Mouse (Mus musculus) myocyte (in vitro differentiated cells): Measurements from ENCODE around the gene Itih5. TPM values are rescaled to one million over a fixed set of nuclear protein-coding genes. Genes with fewer than 3 reads are reported as not detected.

Source experiments
- H3K27me3 ChIP-seq: one replicate; pipeline ENCODE4 v1.6.1; 2011; ENCODE audit not compliant: control insufficient read depth, insufficient read depth, insufficient read length
- H3K36me3 ChIP-seq: one replicate; pipeline ENCODE4 v1.6.1; 2011; ENCODE audit not compliant: control insufficient read depth, insufficient read depth
- H3K4me2 ChIP-seq: one replicate; pipeline ENCODE4 v1.6.1; 2011; ENCODE audit warnings: low read depth, control low read depth
- H3K4me3 ChIP-seq: one replicate; pipeline ENCODE4 v1.5.1; 2011; ENCODE audit warnings: mild to moderate bottlenecking, control low read depth, moderate library complexity
- H3K79me2 ChIP-seq: one replicate; pipeline ENCODE4 v1.6.1; 2011; ENCODE audit not compliant: control insufficient read depth, insufficient read depth
- H3ac ChIP-seq: one replicate; pipeline ENCODE4 v1.6.1; 2011; ENCODE audit not compliant: control insufficient read depth, insufficient read length
- CEBPB ChIP-seq: IDR thresholded peaks from 2 replicates; pipeline ENCODE4 v1.6.1; 2011; ENCODE audit warnings: mild to moderate bottlenecking, moderate library complexity; ENCODE audit not compliant: poor library complexity, insufficient read depth, severe bottlenecking
- E2F4 ChIP-seq: IDR thresholded peaks from one replicate; pipeline ENCODE4 v1.6.1; 2011; ENCODE audit warnings: mild to moderate bottlenecking, control low read depth, moderate library complexity; ENCODE audit not compliant: insufficient read depth
- MAX ChIP-seq: IDR thresholded peaks from one replicate; pipeline ENCODE4 v1.6.1; 2011; ENCODE audit warnings: low read depth, mild to moderate bottlenecking, control low read depth
- MYOD1 ChIP-seq, 3 experiments: IDR thresholded peaks; one replicate each; pipeline ENCODE4 v1.6.1; 2011; ENCODE audit warnings: control low read depth in 2 of 3, low read depth in 2 of 3, mild to moderate bottlenecking in 2 of 3, moderate library complexity in 1 of 3; ENCODE audit not compliant: insufficient read length in 2 of 3, control insufficient read depth in 1 of 3
- MYOG ChIP-seq, 3 experiments: IDR thresholded peaks; one replicate each; pipeline ENCODE4 v1.6.1; 2011; ENCODE audit warnings: control low read depth in 2 of 3, low read depth in 2 of 3, mild to moderate bottlenecking in 2 of 3; ENCODE audit not compliant: insufficient read length in 2 of 3, control insufficient read depth in 1 of 3, insufficient read depth in 1 of 3
- POLR2A ChIP-seq: IDR thresholded peaks from one replicate; pipeline ENCODE4 v1.6.1; 2011; ENCODE audit warnings: low read depth, mild to moderate bottlenecking, control low read depth, moderate library complexity; ENCODE audit not compliant: insufficient read length
- POLR2AphosphoS2 ChIP-seq: IDR thresholded peaks from one replicate; pipeline ENCODE4 v1.6.1; 2011; ENCODE audit warnings: low read depth, control low read depth; ENCODE audit not compliant: insufficient read length
- REST ChIP-seq: IDR thresholded peaks from one replicate; pipeline ENCODE4 v1.6.1; 2011; ENCODE audit warnings: mild to moderate bottlenecking, control low read depth, moderate library complexity; ENCODE audit not compliant: insufficient read depth, insufficient read length
- SRF ChIP-seq: IDR thresholded peaks from one replicate; pipeline ENCODE4 v1.6.1; 2011; ENCODE audit warnings: low read depth; ENCODE audit not compliant: control insufficient read depth, insufficient read length
- TCF12 ChIP-seq: IDR thresholded peaks from one replicate; pipeline ENCODE4 v1.6.1; 2011; ENCODE audit warnings: mild to moderate bottlenecking, control low read depth; ENCODE audit not compliant: poor library complexity, insufficient read depth, severe bottlenecking
- TCF3 ChIP-seq: IDR thresholded peaks from one replicate; pipeline ENCODE4 v1.6.1; 2011; ENCODE audit warnings: low read depth, control low read depth; ENCODE audit not compliant: insufficient read length
- USF1 ChIP-seq: IDR thresholded peaks from one replicate; pipeline ENCODE4 v1.6.1; 2011; ENCODE audit warnings: low read depth, mild to moderate bottlenecking, control low read depth, moderate library complexity
- polyA plus RNA-seq: library from polyadenylated mRNA; unstranded; fragments of >200 nt; fragmentation: generic; extraction: Trizol; gene quantifications from one replicate; pipeline ENCODE4 v1.2.1, GENCODE M21; 2012; ENCODE audit warnings: missing spikeins

Gene Itih5
- polyA plus RNA-seq, 1 experiment = not detected

GRCm38 (mm10) chr2:10258312-10258711 is 104.9 kb downstream of the Itih5 start:
- no peak overlapping the region for H3ac ChIP-seq
- no peaks in the 10 kb centered on the region for H3K27me3 ChIP-seq
- no peaks in the 10 kb centered on the region for H3K36me3 ChIP-seq
- no peak for TF ChIP-seq MYOG (IDR thresholded peaks at IDR 0.05; ENCODE audit: control insufficient read depth in 1 of 3, insufficient read depth in 1 of 3, insufficient read length in 2 of 3, low read depth in 2 of 3)
- no peak overlapping the region for H3K4me3 ChIP-seq
- no peaks in the 10 kb centered on the region for H3K79me2 ChIP-seq
- no peak overlapping the region for H3K4me2 ChIP-seq

- Histone ChIP-seq H3K36me3 (no peaks in the 10 kb centered on the region), H3K27me3 (no peaks in the 10 kb centered on the region), H3K79me2 (no peaks in the 10 kb centered on the region), H3ac (no peak overlapping the region), H3K4me3 (no peak overlapping the region), H3K4me2 (no peak overlapping the region)
- TF ChIP-seq POLR2AphosphoS2 (no peak), MAX (no peak), REST (no peak)
These were observed 106.7 kb downstream of the Itih5 start for GRCm38 (mm10) chr2:10260109-10260508.

- H3K4me3 ChIP-seq = no peak overlapping the region
- H3K4me2 ChIP-seq = no peak overlapping the region
- no peaks in the 10 kb centered on the region for H3K79me2 ChIP-seq
- H3ac ChIP-seq = no peak overlapping the region
- no peak for TF ChIP-seq CEBPB
- no peak for TF ChIP-seq E2F4
- TF ChIP-seq USF1 = no peak
- no peaks in the 10 kb centered on the region for H3K36me3 ChIP-seq
- H3K27me3 ChIP-seq = no peaks in the 10 kb centered on the region
These were observed 108.0 kb downstream of the Itih5 start for GRCm38 (mm10) chr2:10261337-10261736.

DNA sequence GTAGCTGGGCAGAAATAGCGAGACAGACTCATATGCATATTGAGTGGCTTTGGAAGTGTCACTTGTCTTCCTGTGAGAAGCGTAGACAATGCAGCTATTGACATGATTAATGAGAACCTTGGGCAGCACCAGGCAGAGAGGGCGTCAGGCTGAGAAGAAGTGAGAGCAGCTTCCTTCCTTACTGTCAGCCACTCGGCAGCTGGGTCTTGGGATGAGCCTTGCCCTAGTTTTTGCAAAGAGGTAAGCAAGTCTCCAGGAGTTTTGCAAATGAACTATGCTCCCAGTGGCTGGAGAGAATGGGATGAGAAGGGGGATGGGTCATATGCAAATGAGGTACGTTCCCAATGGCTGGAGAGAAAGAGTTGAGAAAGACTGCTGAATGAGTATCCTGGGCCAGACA is 109.4 kb downstream of the Itih5 start:
- Histone ChIP-seq H3K27me3 (no peaks in the 10 kb centered on the region), H3ac (no peak overlapping the region), H3K4me2 (no peak overlapping the region), H3K36me3 (no peaks in the 10 kb centered on the region), H3K4me3 (no peak overlapping the region), H3K79me2 (no peaks in the 10 kb centered on the region)
- no peak for TF ChIP-seq TCF12
- TF ChIP-seq E2F4 = no peak
- no peak for TF ChIP-seq MYOD1 (IDR thresholded peaks at IDR 0.05; ENCODE audit: control insufficient read depth in 1 of 3, insufficient read length in 2 of 3, low read depth in 2 of 3)
- no peak for TF ChIP-seq REST
- TF ChIP-seq USF1 = no peak
- TF ChIP-seq TCF3 = no peak
- no peak for TF ChIP-seq MYOG (IDR thresholded peaks at IDR 0.05; ENCODE audit: control insufficient read depth in 1 of 3, insufficient read depth in 1 of 3, insufficient read length in 2 of 3, low read depth in 2 of 3)
- TF ChIP-seq SRF = no peak
- TF ChIP-seq POLR2A = no peak
- no peak for TF ChIP-seq MAX
- TF ChIP-seq CEBPB = no peak
- TF ChIP-seq POLR2AphosphoS2 = no peak

GRCm38 (mm10) chr2:10263909-10264489 is 110.6 kb downstream of the Itih5 start:
- no peak overlapping the region for H3K4me2 ChIP-seq
- no peaks in the 10 kb centered on the region for H3K36me3 ChIP-seq
- no peak overlapping the region for H3ac ChIP-seq
- no peaks in the 10 kb centered on the region for H3K27me3 ChIP-seq
- no peak overlapping the region for H3K4me3 ChIP-seq
- H3K79me2 ChIP-seq = no peaks in the 10 kb centered on the region
- TF ChIP-seq TCF3 = no peak
- no peak for TF ChIP-seq POLR2AphosphoS2
- TF ChIP-seq MYOD1 (IDR thresholded peaks at IDR 0.05; ENCODE audit: control insufficient read depth in 1 of 3, insufficient read length in 2 of 3, low read depth in 2 of 3) = no peak
- TF ChIP-seq REST = no peak
- TF ChIP-seq POLR2A = no peak
- no peak for TF ChIP-seq TCF12
- TF ChIP-seq MAX = no peak
- TF ChIP-seq USF1 = no peak
- no peak for TF ChIP-seq SRF
- TF ChIP-seq CEBPB = no peak
- TF ChIP-seq E2F4 = no peak
- TF ChIP-seq MYOG (IDR thresholded peaks at IDR 0.05; ENCODE audit: control insufficient read depth in 1 of 3, insufficient read depth in 1 of 3, insufficient read length in 2 of 3, low read depth in 2 of 3) = no peak
